Mouse (Mus musculus) midbrain, embryonic 14.5 days (tissue): Measurements from ENCODE around the gene Nt5c2. TPM values are rescaled to one million over a fixed set of nuclear protein-coding genes. Genes with fewer than 3 reads are reported as not detected.
A peak's percentile ranks its signal among the peaks of the same experiment; 100 is the strongest.

Source experiments
- ATAC-seq: fragments of 200-750 bp; cut with Nextera tagmentation; 2 replicates; pipeline ENCODE4 v1.8.0; 2017; ENCODE audit warnings: moderate number of reproducible peaks, moderate library complexity; ENCODE audit not compliant: low FRiP score, low TSS enrichment
- DNase-seq: peaks from one replicate; pipeline ENCODE4 v3.0.0-alpha.2; 2015
- H3K27ac ChIP-seq: fragments of 300-500 bp; sonication (generic); replicated peaks from 2 replicates; pipeline ENCODE4 v1.5.1; 2014; ENCODE audit warnings: mild to moderate bottlenecking, low read depth, low read length, moderate library complexity
- H3K27me3 ChIP-seq: fragments of 300-500 bp; sonication (generic); 2 replicates; pipeline ENCODE4 v1.6.1; 2014; ENCODE audit warnings: low read length, control low read depth, mixed read lengths; ENCODE audit not compliant: control insufficient read depth, insufficient read depth
- H3K36me3 ChIP-seq: fragments of 300-500 bp; sonication (generic); 2 replicates; pipeline ENCODE4 v1.6.1; 2014; ENCODE audit warnings: low read length, control low read depth; ENCODE audit not compliant: control insufficient read depth, insufficient read depth
- H3K4me1 ChIP-seq: fragments of 300-500 bp; sonication (generic); 2 replicates; pipeline ENCODE4 v1.6.1; 2014; ENCODE audit warnings: mild to moderate bottlenecking, antibody characterized with exemption, low read length, control low read depth; ENCODE audit not compliant: control insufficient read depth, insufficient read depth
- H3K4me2 ChIP-seq: fragments of 300-500 bp; sonication (generic); 2 replicates; pipeline ENCODE4 v1.6.1; 2014; ENCODE audit warnings: mild to moderate bottlenecking, low read length, moderate library complexity
- H3K4me3 ChIP-seq: fragments of 300-500 bp; sonication (generic); replicated peaks from 2 replicates; pipeline ENCODE4 v1.5.1; 2014; ENCODE audit warnings: low read depth, low read length
- H3K9ac ChIP-seq: fragments of 300-500 bp; sonication (generic); replicated peaks from 2 replicates; pipeline ENCODE4 v1.6.1; 2014; ENCODE audit warnings: mild to moderate bottlenecking, low read length, moderate library complexity
- H3K9me3 ChIP-seq: fragments of 300-500 bp; sonication (generic); 2 replicates; pipeline ENCODE4 v1.6.1; 2016; ENCODE audit warnings: low read length, control low read depth, mixed read lengths; ENCODE audit not compliant: control insufficient read depth
- WGBS: fragments of 180-500 bp; shearing (Covaris S2); extraction: QIAGEN DNeasy Blood & Tissue Kit; methylation state at CpG from one replicate; pipeline ENCODE4 v1.1.7; 2014; 5-methylcytosine and 5-hydroxymethylcytosine counted together
- polyA plus RNA-seq: library from polyadenylated mRNA; unstranded; fragments of >200 nt; fragmentation: Nextera tagmentation; extraction: Ambion mirVana; gene quantifications from 2 replicates; pipeline ENCODE4 v1.2.1, GENCODE M21; 2014

Gene Nt5c2
- polyA plus RNA-seq, 1 experiment from 2014 or later = 89.9 TPM

GRCm38 (mm10) chr19:46970121-46970729, 44.7 kb downstream of the Nt5c2 start:
- Histone ChIP-seq H3K36me3 (no peaks in the 10 kb centered on the region), H3K9me3 (no peaks in the 10 kb centered on the region), H3K27ac (peak overlapping the region; percentile 27; the same call in 1 of the 2 replicates), H3K9ac (no peak overlapping the region), H3K4me2 (no peak overlapping the region), H3K27me3 (no peaks in the 10 kb centered on the region), H3K4me3 (no peak overlapping the region), H3K4me1 (peaks cover 23% of the 10 kb centered on the region)
- no peak for DNase-seq
- peak; percentile 34; the same call in 1 of the 2 replicates for ATAC-seq
- WGBS = 64% methylated on average over 13 of the region's 13 CpGs

GRCm38 (mm10) chr19:46969286-46969985, 45.5 kb downstream of the Nt5c2 start:
- 87% methylated on average over 22 of the region's 22 CpGs for WGBS
- no peak for ATAC-seq
- H3K9ac ChIP-seq = no peak overlapping the region

GRCm38 (mm10) chr19:46968833-46969232, 46.1 kb downstream of the Nt5c2 start:
- no peak overlapping the region for H3K4me3 ChIP-seq
- no peak overlapping the region for H3K9ac ChIP-seq
- no peak overlapping the region for H3K27ac ChIP-seq
- DNase-seq (no peak), ATAC-seq (no peak)
- no peaks in the 10 kb centered on the region for H3K36me3 ChIP-seq
- WGBS = 90% methylated on average over 5 of the region's 5 CpGs
- H3K4me2 ChIP-seq = no peak overlapping the region
- H3K27me3 ChIP-seq = no peaks in the 10 kb centered on the region
- peaks cover 23% of the 10 kb centered on the region for H3K4me1 ChIP-seq
- no peaks in the 10 kb centered on the region for H3K9me3 ChIP-seq

More at GRCm38 (mm10) chr19:46969286-46969985, 45.5 kb downstream of the Nt5c2 start:
- peaks cover 23% of the 10 kb centered on the region for H3K4me1 ChIP-seq
- H3K36me3 ChIP-seq = no peaks in the 10 kb centered on the region
- no peaks in the 10 kb centered on the region for H3K27me3 ChIP-seq
- H3K4me2 ChIP-seq = no peak overlapping the region
- no peak overlapping the region for H3K27ac ChIP-seq
- no peaks in the 10 kb centered on the region for H3K9me3 ChIP-seq
- H3K4me3 ChIP-seq = no peak overlapping the region
- no peak for DNase-seq

GRCm38 (mm10) chr19:46967861-46968260, 47.1 kb downstream of the Nt5c2 start:
- H3K27me3 ChIP-seq = no peaks in the 10 kb centered on the region
- no peak overlapping the region for H3K27ac ChIP-seq
- peaks cover 23% of the 10 kb centered on the region for H3K4me1 ChIP-seq
- H3K4me3 ChIP-seq = no peak overlapping the region
- ATAC-seq = no peak
- H3K4me2 ChIP-seq = no peak overlapping the region
- no peaks in the 10 kb centered on the region for H3K36me3 ChIP-seq
- no peaks in the 10 kb centered on the region for H3K9me3 ChIP-seq
- DNase-seq = no peak
- H3K9ac ChIP-seq = no peak overlapping the region
- WGBS = 36% methylated on average over 4 of the region's 4 CpGs

GRCm38 (mm10) chr19:46966330-46966729, 48.6 kb downstream of the Nt5c2 start:
- H3K4me2 ChIP-seq = no peak overlapping the region
- no peaks in the 10 kb centered on the region for H3K9me3 ChIP-seq
- ATAC-seq = no peak
- H3K9ac ChIP-seq = no peak overlapping the region
- 93% methylated on average over 6 of the region's 6 CpGs for WGBS
- no peak for DNase-seq
- H3K27ac ChIP-seq = no peak overlapping the region
- H3K27me3 ChIP-seq = no peaks in the 10 kb centered on the region
- no peaks in the 10 kb centered on the region for H3K36me3 ChIP-seq
- peaks cover 11% of the 10 kb centered on the region for H3K4me1 ChIP-seq
- H3K4me3 ChIP-seq = no peak overlapping the region

GRCm38 (mm10) chr19:46965496-46965895, 49.5 kb downstream of the Nt5c2 start:
- H3K4me2 ChIP-seq = no peak overlapping the region
- no peaks in the 10 kb centered on the region for H3K27me3 ChIP-seq
- DNase-seq (no peak), ATAC-seq (no peak)
- no peak overlapping the region for H3K4me3 ChIP-seq
- H3K27ac ChIP-seq = no peak overlapping the region
- H3K36me3 ChIP-seq = no peaks in the 10 kb centered on the region
- peaks cover 10% of the 10 kb centered on the region for H3K4me1 ChIP-seq
- no peak overlapping the region for H3K9ac ChIP-seq
- no peaks in the 10 kb centered on the region for H3K9me3 ChIP-seq

GRCm38 (mm10) chr19:46964353-46964752, 50.6 kb downstream of the Nt5c2 start:
- no peak for DNase-seq
- Histone ChIP-seq H3K9ac (no peak overlapping the region), H3K4me2 (no peak overlapping the region), H3K27ac (no peak overlapping the region), H3K4me1 (peaks cover 14% of the 10 kb centered on the region), H3K27me3 (no peaks in the 10 kb centered on the region), H3K9me3 (no peaks in the 10 kb centered on the region), H3K36me3 (no peaks in the 10 kb centered on the region), H3K4me3 (no peak overlapping the region)
- ATAC-seq = no peak
- WGBS = 73% methylated on average over 9 of the region's 9 CpGs

GRCm38 (mm10) chr19:46963440-46963839, 51.5 kb downstream of the Nt5c2 start:
- H3K4me3 ChIP-seq = no peak overlapping the region
- H3K4me2 ChIP-seq = no peak overlapping the region
- ATAC-seq (no peak), DNase-seq (no peak)
- no peak overlapping the region for H3K27ac ChIP-seq
- peaks cover 14% of the 10 kb centered on the region for H3K4me1 ChIP-seq
- no peaks in the 10 kb centered on the region for H3K9me3 ChIP-seq
- H3K36me3 ChIP-seq = no peaks in the 10 kb centered on the region
- H3K27me3 ChIP-seq = no peaks in the 10 kb centered on the region
- no peak overlapping the region for H3K9ac ChIP-seq

- Histone ChIP-seq H3K27me3 (no peaks in the 10 kb centered on the region), H3K9ac (no peak overlapping the region), H3K4me1 (peaks cover 14% of the 10 kb centered on the region), H3K9me3 (no peaks in the 10 kb centered on the region), H3K4me3 (peak overlapping the region; percentile 67), H3K27ac (peak overlapping the region; percentile 99), H3K4me2 (peak overlapping the region; percentile 61), H3K36me3 (no peaks in the 10 kb centered on the region)
- WGBS = 31% methylated on average over 7 of the region's 7 CpGs
- DNase-seq (no peak), ATAC-seq (no peak)
These were observed 52.1 kb downstream of the Nt5c2 start for GRCm38 (mm10) chr19:46962841-46963240.
